Mouse (Mus musculus) MEL (cell line): Measurements from ENCODE around the gene Cttn. TPM values are rescaled to one million over a fixed set of nuclear protein-coding genes. Genes with fewer than 3 reads are reported as not detected.

Experiments
- DNase-seq: peaks from one replicate; pipeline ENCODE4 v3.0.0; 2011; ENCODE audit warnings: low read depth, low spot score
- H3K27ac ChIP-seq: 2 replicates; pipeline ENCODE4 v1.5.1; 2012; ENCODE audit warnings: low read depth, mild to moderate bottlenecking, control low read depth, low read length, moderate library complexity; ENCODE audit not compliant: control insufficient read depth
- H3K27me3 ChIP-seq, 2 experiments: fragments of 150-350 bp in 1 of 2; sonication (generic) in 1 of 2; 2 replicates each; pipeline ENCODE4 v1.6.1; 2012; ENCODE audit warnings: low read length in 2 of 2, mild to moderate bottlenecking in 2 of 2, improper control_type of control experiment in 1 of 2, moderate library complexity in 1 of 2; ENCODE audit not compliant: insufficient read depth in 2 of 2, control insufficient read depth in 1 of 2
- H3K36me3 ChIP-seq, 2 experiments: 2 replicates each; pipeline ENCODE4 v1.6.1; 2012 to 2014; ENCODE audit warnings: low read length in 2 of 2, improper control_type of control experiment in 1 of 2, inconsistent platforms in 1 of 2, mild to moderate bottlenecking in 1 of 2; ENCODE audit not compliant: insufficient read depth in 2 of 2, control insufficient read depth in 1 of 2
- H3K4me1 ChIP-seq, 2 experiments: fragments of 150-350 bp in 1 of 2; sonication (generic) in 1 of 2; 2 replicates each; pipeline ENCODE4 v1.6.1; 2012; ENCODE audit warnings: low read length in 2 of 2, improper control_type of control experiment in 1 of 2, mild to moderate bottlenecking in 1 of 2; ENCODE audit not compliant: insufficient read depth in 2 of 2, control insufficient read depth in 1 of 2
- H3K4me3 ChIP-seq, 2 experiments: fragments of 150-350 bp in 1 of 2; sonication (generic) in 1 of 2; 2 replicates each; pipeline ENCODE4 v1.5.1; 2012; ENCODE audit warnings: low read depth in 2 of 2, low read length in 2 of 2, mild to moderate bottlenecking in 2 of 2, moderate library complexity in 2 of 2, control low read depth in 1 of 2, improper control_type of control experiment in 1 of 2; ENCODE audit not compliant: control insufficient read depth in 1 of 2, insufficient read depth in 1 of 2
- H3K79me2 ChIP-seq: 2 replicates; pipeline ENCODE4 v1.6.1; 2012; ENCODE audit warnings: mild to moderate bottlenecking, low read length, moderate library complexity; ENCODE audit not compliant: control insufficient read depth, poor library complexity, insufficient read depth
- H3K9ac ChIP-seq: 2 replicates; pipeline ENCODE4 v1.6.1; 2012; ENCODE audit warnings: low read depth, mild to moderate bottlenecking, control low read depth, low read length, moderate library complexity; ENCODE audit not compliant: control insufficient read depth, poor library complexity, severe bottlenecking
- H3K9me3 ChIP-seq: fragments of 150-350 bp; sonication (generic); replicated peaks from 2 replicates; pipeline ENCODE4 v1.6.1; 2012; ENCODE audit warnings: mild to moderate bottlenecking, low read length, improper control_type of control experiment, moderate library complexity; ENCODE audit not compliant: insufficient read depth
- BHLHE40 ChIP-seq: IDR thresholded peaks from 2 replicates; pipeline ENCODE4 v1.6.1; 2012; ENCODE audit warnings: low read depth, mild to moderate bottlenecking, inconsistent platforms, low read length, improper control_type of control experiment, borderline replicate concordance
- CHD2 ChIP-seq: IDR thresholded peaks from 2 replicates; pipeline ENCODE4 v1.6.1; 2011; ENCODE audit warnings: low read length, improper control_type of control experiment
- E2F4 ChIP-seq: IDR thresholded peaks from 2 replicates; pipeline ENCODE4 v1.6.1; 2011; ENCODE audit warnings: low read depth, low read length, improper control_type of control experiment, borderline replicate concordance
- ELF1 ChIP-seq: IDR thresholded peaks from 2 replicates; pipeline ENCODE4 v1.6.1; 2014; ENCODE audit warnings: low read depth, mild to moderate bottlenecking, inconsistent platforms, low read length, improper control_type of control experiment, moderate library complexity
- EP300 ChIP-seq, 2 experiments: IDR thresholded peaks; 2 replicates each; pipeline ENCODE4 v1.6.1; 2011; ENCODE audit warnings: improper control_type of control experiment in 2 of 2, low read length in 2 of 2, low read depth in 1 of 2, mild to moderate bottlenecking in 1 of 2
- ETS1 ChIP-seq: IDR thresholded peaks from 2 replicates; pipeline ENCODE4 v1.6.1; 2012; ENCODE audit warnings: low read depth, mild to moderate bottlenecking, inconsistent platforms, low read length, improper control_type of control experiment, moderate library complexity
- GABPA ChIP-seq: IDR thresholded peaks from 2 replicates; pipeline ENCODE4 v1.6.1; 2012; ENCODE audit warnings: low read depth, mild to moderate bottlenecking, inconsistent platforms, low read length, improper control_type of control experiment, moderate library complexity
- HCFC1 ChIP-seq: IDR thresholded peaks from 2 replicates; pipeline ENCODE4 v1.6.1; 2012; ENCODE audit warnings: low read depth, mild to moderate bottlenecking, inconsistent platforms, low read length, improper control_type of control experiment, moderate library complexity
- MAFK ChIP-seq: IDR thresholded peaks from 2 replicates; pipeline ENCODE4 v1.6.1; 2011; ENCODE audit warnings: low read depth, mild to moderate bottlenecking, low read length, improper control_type of control experiment, borderline replicate concordance
- MEF2A ChIP-seq: IDR thresholded peaks from 2 replicates; pipeline ENCODE4 v1.6.1; 2014; ENCODE audit warnings: low read depth, mild to moderate bottlenecking, inconsistent platforms, low read length, improper control_type of control experiment; ENCODE audit not compliant: poor library complexity, insufficient replicate concordance, severe bottlenecking; ENCODE audit errors: extremely low read depth
- MXI1 ChIP-seq: IDR thresholded peaks from 2 replicates; pipeline ENCODE4 v1.6.1; 2011; ENCODE audit warnings: mild to moderate bottlenecking, low read depth, low read length, improper control_type of control experiment
- MYC ChIP-seq: IDR thresholded peaks from 2 replicates; pipeline ENCODE4 v1.6.1; 2011; ENCODE audit warnings: low read depth, mild to moderate bottlenecking, low read length, improper control_type of control experiment, moderate library complexity
- NELFE ChIP-seq: IDR thresholded peaks from 2 replicates; pipeline ENCODE4 v1.6.1; 2011; ENCODE audit warnings: low read depth, low read length, improper control_type of control experiment
- POLR2AphosphoS5 ChIP-seq: IDR thresholded peaks from 2 replicates; pipeline ENCODE4 v1.6.1; 2012; ENCODE audit warnings: low read depth, borderline replicate concordance, mild to moderate bottlenecking, inconsistent platforms, low read length, moderate library complexity, mixed read lengths
- RAD21 ChIP-seq: IDR thresholded peaks from 2 replicates; pipeline ENCODE4 v1.6.1; 2011; ENCODE audit warnings: mild to moderate bottlenecking, low read depth, low read length, improper control_type of control experiment
- SMC3 ChIP-seq: IDR thresholded peaks from 2 replicates; pipeline ENCODE4 v1.6.1; 2011; ENCODE audit warnings: low read depth, low read length, improper control_type of control experiment
- TAL1 ChIP-seq: IDR thresholded peaks from 2 replicates; pipeline ENCODE4 v1.6.1; 2012; ENCODE audit warnings: mild to moderate bottlenecking, inconsistent platforms, low read length, moderate library complexity, mixed read lengths
- UBTF ChIP-seq: IDR thresholded peaks from 2 replicates; pipeline ENCODE4 v1.6.1; 2012; ENCODE audit warnings: low read depth, mild to moderate bottlenecking, inconsistent platforms, low read length, improper control_type of control experiment, moderate library complexity, borderline replicate concordance; ENCODE audit not compliant: insufficient read depth
- USF2 ChIP-seq, 2 experiments: IDR thresholded peaks; 2 replicates each; pipeline ENCODE4 v1.6.1; 2011 to 2012; ENCODE audit warnings: improper control_type of control experiment in 2 of 2, low read length in 2 of 2, borderline replicate concordance in 1 of 2, inconsistent platforms in 1 of 2, low read depth in 1 of 2, mild to moderate bottlenecking in 1 of 2; ENCODE audit not compliant: insufficient read depth in 1 of 2
- ZMIZ1 ChIP-seq: IDR thresholded peaks from 2 replicates; pipeline ENCODE4 v1.6.1; 2012; ENCODE audit warnings: low read depth, mild to moderate bottlenecking, inconsistent platforms, low read length, improper control_type of control experiment, moderate library complexity
- polyA plus RNA-seq, 2 experiments: library from polyadenylated mRNA; stranded (reverse) in 1 of 2; unstranded in 1 of 2; fragments of >175 nt in 1 of 2; fragments of >200 nt in 1 of 2; gene quantifications; 2 replicates each; pipeline versions ENCODE4 v1.2.1 to v1.2.4; 2012; ENCODE audit warnings: low replicate concordance in 2 of 2, low read depth in 1 of 2; ENCODE audit not compliant: insufficient read length in 2 of 2, insufficient read depth in 1 of 2, missing spikeins in 1 of 2
- total RNA-seq: library from RNA; depleted of rRNA; stranded (reverse); fragments of 300-350 nt; gene quantifications from 2 replicates; pipeline ENCODE4 v1.2.3, GENCODE M21; 2012

Cttn gene
- total and polyA plus RNA-seq, 3 experiments: 38.4 to 95.0 TPM; not detected in 1

DNA sequence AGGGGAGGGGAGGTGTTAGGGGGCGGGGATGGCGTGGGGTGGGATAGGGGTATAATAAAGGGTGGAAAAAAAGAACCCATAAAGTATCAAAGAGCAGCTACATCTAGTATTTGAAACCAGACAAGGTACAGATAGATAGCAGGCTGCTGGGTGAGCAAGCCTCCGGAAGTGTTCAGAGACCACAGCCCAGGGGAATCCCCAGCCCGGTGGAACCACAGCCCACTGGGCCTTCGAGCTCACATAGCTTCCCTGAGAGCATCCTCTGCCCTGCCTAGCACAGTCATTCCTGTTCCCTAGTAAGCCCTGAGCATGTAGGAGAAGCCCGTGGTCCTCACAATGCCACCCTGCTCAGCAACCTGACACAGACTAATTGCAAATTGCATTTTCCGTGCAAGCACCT lies 26.0 kb downstream of the Cttn start:
- no peaks in the 10 kb centered on the region for H3K27me3 ChIP-seq
- no peak overlapping the region for H3K27ac ChIP-seq
- peaks cover 8 to 12% of the 10 kb centered on the region in 2 experiments for H3K4me1 ChIP-seq
- TF ChIP-seq NELFE: no peak
- no peak for TF ChIP-seq EP300 (IDR thresholded peaks at IDR 0.05; ENCODE audit: low read depth in 1 of 2, low read length in 2 of 2)
- TF ChIP-seq RAD21: no peak
- no peak for TF ChIP-seq ELF1
- TF ChIP-seq HCFC1: no peak
- TF ChIP-seq USF2 (IDR thresholded peaks at IDR 0.05; ENCODE audit: borderline replicate concordance in 1 of 2, insufficient read depth in 1 of 2, low read depth in 1 of 2, low read length in 2 of 2): no peak
- TF ChIP-seq UBTF: no peak
- TF ChIP-seq MEF2A: no peak
- TF ChIP-seq MAFK: no peak
- TF ChIP-seq POLR2AphosphoS5: no peak
- no peak for TF ChIP-seq BHLHE40
- H3K36me3 ChIP-seq: peaks cover 0 to 9% of the 10 kb centered on the region in 2 experiments; a peak in 3 of 4 replicates
- H3K9ac ChIP-seq: no peak overlapping the region
- no peak for DNase-seq
- H3K79me2 ChIP-seq: no peaks in the 10 kb centered on the region
- H3K4me3 ChIP-seq: no peak overlapping the region
- H3K9me3 ChIP-seq: no peaks in the 10 kb centered on the region

- Histone ChIP-seq H3K79me2 (no peaks in the 10 kb centered on the region), H3K9me3 (no peaks in the 10 kb centered on the region), H3K4me1 (peaks cover 3 to 5% of the 10 kb centered on the region in 2 experiments; a peak in 3 of 4 replicates), H3K4me3 (no peak overlapping the region), H3K36me3 (peaks cover 0 to 6% of the 10 kb centered on the region in 2 experiments; a peak in 3 of 4 replicates), H3K27ac (no peak overlapping the region), H3K9ac (no peak overlapping the region), H3K27me3 (no peaks in the 10 kb centered on the region)
- TF ChIP-seq MYC: no peak
- TF ChIP-seq E2F4: no peak
- no peak for TF ChIP-seq MAFK
- TF ChIP-seq MXI1: no peak
- TF ChIP-seq ETS1: no peak
- TF ChIP-seq RAD21: no peak
- TF ChIP-seq EP300 (IDR thresholded peaks at IDR 0.05; ENCODE audit: low read depth in 1 of 2, low read length in 2 of 2): no peak
- no peak for TF ChIP-seq CHD2
- no peak for TF ChIP-seq MEF2A
- TF ChIP-seq GABPA: no peak
- no peak for TF ChIP-seq ZMIZ1
- TF ChIP-seq TAL1: no peak
- TF ChIP-seq SMC3: no peak
- no peak for TF ChIP-seq UBTF
- TF ChIP-seq POLR2AphosphoS5: no peak
- no peak for DNase-seq
These were observed 28.8 kb downstream of the Cttn start for GRCm38 (mm10) chr7:144441976-144442375.
